Mouse (Mus musculus) liver, embryonic 14.5 days (tissue): Measurements from ENCODE around the gene Tfeb.

Experiments used
- CTCF ChIP-seq: IDR thresholded peaks from 2 replicates; pipeline ENCODE4 v1.5.1; 2016; ENCODE audit warnings: antibody characterized with exemption, low read depth, control low read depth
- EP300 ChIP-seq: IDR thresholded peaks from 2 replicates; pipeline ENCODE4 v1.6.1; 2016; ENCODE audit warnings: antibody characterized with exemption, low read depth

DNA sequence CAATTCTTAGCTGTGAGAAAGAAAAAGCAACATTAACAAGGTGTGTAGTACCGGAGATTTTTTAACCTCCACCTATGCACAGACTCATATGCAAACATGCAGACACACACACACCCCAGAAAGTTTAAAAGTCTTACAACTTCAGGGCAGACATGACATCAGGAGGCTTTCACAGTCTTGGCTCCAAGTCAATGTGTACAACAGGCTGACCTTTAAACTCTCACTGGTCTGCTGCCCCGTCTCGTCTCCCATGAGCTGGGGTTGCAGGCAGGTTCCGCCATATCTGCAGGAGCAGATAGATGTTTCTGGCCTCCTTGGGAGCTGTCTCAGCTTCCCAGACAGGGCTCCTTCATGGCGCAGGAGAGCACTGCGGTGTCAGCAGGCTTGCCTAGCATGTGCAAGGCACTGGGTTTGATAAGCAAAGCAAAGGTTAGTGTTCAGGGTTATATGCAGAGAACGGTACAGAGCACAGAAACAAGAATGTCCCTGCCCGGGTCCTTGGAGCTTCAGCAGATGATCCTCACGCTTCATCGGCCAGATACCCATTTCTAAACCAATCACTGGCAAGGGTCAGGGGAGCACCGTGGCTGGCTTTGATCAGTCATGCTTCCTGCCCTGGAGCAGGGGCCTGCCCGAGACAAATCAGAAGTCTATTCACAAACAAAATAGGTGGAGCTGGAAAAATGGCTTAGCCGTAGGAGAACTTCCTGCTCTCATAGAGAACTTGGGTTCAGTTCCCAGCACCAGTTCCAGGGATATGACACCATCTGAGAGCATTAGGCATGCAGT lies 68.4 kb downstream of the Tfeb start:
- TF ChIP-seq CTCF (no peak), EP300 (no peak)
